Mouse (Mus musculus) ES-Bruce4 (cell line): Measurements from ENCODE around the gene Zfp148.

Experiments
- EP300 ChIP-seq: IDR thresholded peaks from 2 replicates; pipeline ENCODE4 v1.6.1; 2011; ENCODE audit warnings: low read depth, low read length; ENCODE audit not compliant: insufficient read depth
- POLR2A ChIP-seq: IDR thresholded peaks from one replicate; pipeline ENCODE4 v1.8.1; 2011; ENCODE audit warnings: low read length; ENCODE audit not compliant: insufficient read depth

- TF ChIP-seq POLR2A (no peak), EP300 (no peak)
Observed at GRCm38 (mm10) chr16:33537499-33538225, 157.0 kb downstream of the Zfp148 start.
